Mouse (Mus musculus) spleen, adult 2 months (tissue): ENCODE measurements around the gene Klc1.

Source experiments
- CTCF ChIP-seq: fragments of 200-500 bp; IDR thresholded peaks from 2 replicates; pipeline ENCODE4 v1.5.1; 2011; ENCODE audit warnings: mild to moderate bottlenecking, inconsistent platforms; ENCODE audit not compliant: insufficient read depth, insufficient read length, insufficient replicate concordance; ENCODE audit errors: extremely low read depth
- POLR2A ChIP-seq: fragments of 200-500 bp; IDR thresholded peaks from 2 replicates; pipeline ENCODE4 v1.6.1; 2011; ENCODE audit warnings: low read depth, low read length, inconsistent platforms

- TF ChIP-seq POLR2A: no peak
- no peak for TF ChIP-seq CTCF
These were observed 10.7 kb downstream of the Klc1 start for GRCm38 (mm10) chr12:111769306-111769705.
